Mouse (Mus musculus): ENCODE data around the gene Smyd5.

Smyd5 gene

GRCm38 (mm10) chr6:85431842-85432431, at the start of gene Smyd5:
Gene Smyd5 (plus strand): TSS chr6:85431989.
- in situ Hi-C loops (cut with MboI, MseI): no loop called here

GRCm38 (mm10) chr6:85382791-85383190, 49.0 kb upstream of the Smyd5 start:
- in situ Hi-C loops (cut with MboI, MseI): no loop called here

DNA sequence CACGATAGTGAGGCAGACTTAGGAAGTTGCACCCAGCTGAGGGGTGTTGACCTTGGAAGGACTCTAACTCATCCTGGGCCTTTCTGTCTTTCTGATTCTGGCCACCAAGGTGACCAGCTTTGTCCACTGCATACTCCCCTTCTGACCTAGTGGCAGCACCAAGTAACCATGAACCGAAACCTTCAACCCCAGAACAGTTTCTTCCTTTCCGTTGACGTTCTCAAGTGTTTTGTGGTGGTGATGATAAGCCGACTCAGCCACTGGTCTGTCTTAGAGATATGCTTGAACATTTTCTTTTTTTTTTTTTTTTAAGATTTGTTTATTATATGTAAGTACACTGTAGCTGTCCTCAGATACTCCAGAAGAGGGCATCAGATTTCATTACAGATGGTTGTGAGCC, 43.2 kb upstream of the Smyd5 start:
- in situ Hi-C loops (cut with MboI, MseI): loop anchor here (5.0 kb wide), 1 partner anchor 41 kb away; no protein-coding TSS in a partner anchor

DNA sequence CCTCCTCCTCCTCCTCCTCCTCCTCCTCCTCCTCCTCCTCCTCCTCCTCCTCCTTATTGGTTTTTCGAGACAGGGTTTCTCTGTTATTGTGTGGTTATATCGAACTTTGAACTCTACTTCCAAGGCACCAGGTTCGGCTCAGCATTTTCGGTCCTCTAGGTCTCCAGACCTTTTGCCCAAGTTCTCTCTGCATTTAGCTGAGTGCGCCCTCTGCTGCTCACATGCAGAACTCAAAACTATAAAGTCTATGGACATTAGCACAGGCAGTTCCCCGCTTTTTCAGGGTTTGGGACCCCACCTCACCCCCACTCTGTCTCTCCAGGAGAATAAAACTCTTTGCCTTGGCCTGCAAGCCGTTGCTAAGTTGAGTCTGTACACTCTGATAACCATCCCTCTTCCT, 40.0 kb upstream of the Smyd5 start:
- in situ Hi-C loops (cut with MboI, MseI): no loop called here

GRCm38 (mm10) chr6:85395360-85395759, 36.4 kb upstream of the Smyd5 start:
- in situ Hi-C loops (cut with MboI, MseI): no loop called here

GRCm38 (mm10) chr6:85397165-85397564, 34.6 kb upstream of the Smyd5 start:
- in situ Hi-C loops (cut with MboI, MseI): no loop called here

- in situ Hi-C loops (cut with MboI, MseI): loop anchor here in 1 of 2 experiments (10.0 kb wide), 1 partner anchor 865 kb away; no protein-coding TSS in a partner anchor
These were observed 32.1 kb upstream of the Smyd5 start for GRCm38 (mm10) chr6:85399715-85400114.

GRCm38 (mm10) chr6:85402613-85403012, 29.2 kb upstream of the Smyd5 start:
- in situ Hi-C loops (cut with MboI, MseI): loop anchor here in 1 of 2 experiments (10.0 kb wide), 1 partner anchor 868 kb away; no protein-coding TSS in a partner anchor

- in situ Hi-C loops (cut with MboI, MseI): loop anchor here in 1 of 2 experiments (10.0 kb wide), 1 partner anchor 868 kb away; no protein-coding TSS in a partner anchor
These were observed 28.8 kb upstream of the Smyd5 start for GRCm38 (mm10) chr6:85403039-85403438.

DNA sequence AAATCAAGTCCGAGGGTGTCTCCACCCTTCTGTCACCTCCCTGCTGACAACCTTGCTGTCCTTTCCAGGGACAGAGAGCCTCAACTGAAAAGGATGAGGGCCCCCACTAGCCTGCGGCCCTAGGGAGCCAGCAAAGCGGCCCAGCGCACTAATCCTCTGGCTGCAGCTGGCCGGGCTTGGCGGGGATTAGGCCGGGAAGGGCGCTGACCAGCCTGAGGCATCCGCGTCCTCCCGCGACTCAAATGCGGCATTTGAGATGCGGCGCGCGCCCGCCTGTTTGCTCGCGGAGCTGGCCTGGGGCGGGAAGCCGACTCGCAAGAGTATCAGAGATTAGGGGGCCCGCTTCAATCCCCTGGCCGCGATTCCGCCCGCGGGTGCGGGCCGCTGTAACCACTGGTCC, 22.8 kb upstream of the Smyd5 start:
- in situ Hi-C loops (cut with MboI, MseI): loop anchor here in 1 of 2 experiments (5.0 to 10.0 kb wide), 2 partner anchors 262 to 874 kb away; no protein-coding TSS in a partner anchor

DNA sequence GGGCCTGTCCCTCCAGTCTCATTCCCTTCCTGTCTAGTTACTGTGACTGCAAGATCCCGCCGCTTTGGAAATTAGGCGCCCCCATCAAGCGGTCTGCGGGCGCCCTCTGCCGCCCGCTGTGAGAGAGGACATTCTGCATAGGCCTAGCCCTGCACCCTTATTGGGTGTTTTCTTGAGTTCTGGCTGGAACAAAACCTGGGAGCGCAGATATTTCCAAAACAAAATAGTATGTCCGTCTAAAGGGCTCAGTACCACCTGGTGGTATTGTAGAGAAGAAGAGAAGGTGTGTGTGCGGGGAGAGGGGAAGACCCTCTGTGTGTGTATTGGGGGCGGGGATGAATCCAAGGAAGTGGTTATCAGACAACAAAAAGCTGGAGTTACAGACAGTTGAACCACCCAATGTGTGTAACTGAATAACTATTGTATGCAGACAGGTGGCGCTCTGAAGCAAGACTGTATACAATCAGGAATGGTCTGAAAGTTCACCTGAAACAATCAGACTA, 21.0 kb upstream of the Smyd5 start:
- in situ Hi-C loops (cut with MboI, MseI): no loop called here

DNA sequence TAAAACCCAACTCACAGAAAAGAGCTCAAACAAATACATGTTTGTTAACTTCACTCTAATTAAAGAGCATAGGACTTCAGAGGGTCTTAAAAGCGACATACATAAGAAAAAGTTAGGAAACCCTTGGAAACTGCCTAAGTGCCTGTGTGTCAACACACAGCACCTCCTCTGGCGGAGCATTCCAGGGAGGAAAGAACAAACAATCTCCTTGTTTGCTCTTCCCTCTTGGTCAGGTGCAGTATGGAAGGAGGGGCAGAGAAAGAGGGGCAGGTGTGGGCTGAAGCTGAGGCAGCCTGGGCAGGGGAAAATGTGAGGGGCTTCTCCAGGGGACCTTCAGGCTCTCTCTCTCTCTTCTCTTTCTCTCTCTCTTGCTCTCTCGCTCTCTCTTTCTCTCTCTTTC, 16.0 kb upstream of the Smyd5 start:
- in situ Hi-C loops (cut with MboI, MseI): no loop called here

DNA sequence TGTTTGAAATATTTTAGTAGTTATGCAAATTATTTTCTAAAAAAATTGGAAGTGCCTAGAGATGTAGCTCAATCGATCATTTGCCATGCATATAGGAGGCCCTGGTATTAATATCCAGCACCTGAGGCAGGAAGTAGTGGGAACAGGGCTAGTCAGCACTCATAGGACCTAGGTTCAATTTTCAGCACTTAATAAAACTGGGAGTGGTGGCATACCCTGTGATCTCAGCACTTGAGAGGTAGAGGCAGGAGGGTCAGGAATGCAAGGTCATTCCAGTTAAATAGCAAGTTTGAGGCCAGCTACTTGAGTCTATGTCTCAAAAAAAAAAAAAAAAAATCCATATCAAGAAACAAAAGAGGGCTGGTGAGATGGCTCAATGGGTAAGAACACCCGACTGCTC, 12.6 kb upstream of the Smyd5 start:
- in situ Hi-C loops (cut with MboI, MseI): no loop called here

- in situ Hi-C loops (cut with MboI, MseI): no loop called here
These were observed 7.9 kb upstream of the Smyd5 start, which contains the start of gene Noto for GRCm38 (mm10) chr6:85423836-85424379. Gene Noto (plus strand): TSS chr6:85423886.

DNA sequence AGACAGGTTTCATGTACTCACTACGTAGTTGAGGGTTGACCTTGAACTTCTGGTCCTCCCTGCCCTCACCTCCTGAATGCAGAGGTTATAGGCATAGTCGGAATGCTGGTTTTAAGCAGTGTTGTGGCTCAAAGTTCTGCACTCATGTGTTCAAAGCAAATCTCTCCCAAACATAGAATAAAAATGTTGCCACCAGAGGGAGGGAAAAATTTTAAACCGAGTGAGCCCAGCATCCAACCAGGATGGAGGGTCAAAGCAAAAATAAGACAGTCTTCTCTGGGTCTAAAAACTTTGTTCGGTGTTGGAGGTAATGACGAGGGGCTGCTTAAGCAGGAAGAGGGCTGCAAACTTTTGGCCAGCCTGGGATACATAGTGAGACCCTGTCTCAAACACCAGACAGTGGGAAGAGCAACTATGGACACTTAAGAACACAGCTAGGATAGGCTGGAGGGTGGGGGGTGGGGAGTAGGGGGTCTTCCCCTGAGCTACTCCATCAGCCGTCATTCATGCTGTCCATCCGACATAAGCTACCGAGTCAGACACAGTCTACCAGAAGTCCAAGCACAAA, 431 bp upstream of the Smyd5 start:
- in situ Hi-C loops (cut with MboI, MseI): no loop called here

GRCm38 (mm10) chr6:85433865-85434264, 2.1 kb downstream of the Smyd5 start:
- in situ Hi-C loops (cut with MboI, MseI): no loop called here

DNA sequence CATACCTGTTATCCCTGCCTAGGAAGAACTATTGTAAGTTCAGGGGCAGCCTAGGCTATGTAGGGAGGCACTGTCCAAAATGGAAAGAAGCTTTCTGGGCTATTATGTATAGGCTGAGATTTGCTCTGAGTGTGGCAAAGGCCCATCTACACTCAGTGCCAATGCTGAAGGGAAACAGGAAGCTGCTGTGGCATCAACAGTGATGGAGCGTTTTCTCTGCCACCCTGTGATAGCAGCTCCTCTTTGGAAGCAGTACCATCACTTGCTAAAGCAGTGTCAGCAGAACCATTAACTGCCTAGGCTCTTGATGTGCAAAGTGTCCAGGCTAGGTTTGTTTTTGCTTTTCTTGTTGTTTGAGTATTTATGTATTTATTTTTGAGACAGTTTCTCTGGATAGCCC, 4.4 kb downstream of the Smyd5 start:
- in situ Hi-C loops (cut with MboI, MseI): no loop called here

GRCm38 (mm10) chr6:85436631-85437030, 4.8 kb downstream of the Smyd5 start:
- in situ Hi-C loops (cut with MboI, MseI): no loop called here

DNA sequence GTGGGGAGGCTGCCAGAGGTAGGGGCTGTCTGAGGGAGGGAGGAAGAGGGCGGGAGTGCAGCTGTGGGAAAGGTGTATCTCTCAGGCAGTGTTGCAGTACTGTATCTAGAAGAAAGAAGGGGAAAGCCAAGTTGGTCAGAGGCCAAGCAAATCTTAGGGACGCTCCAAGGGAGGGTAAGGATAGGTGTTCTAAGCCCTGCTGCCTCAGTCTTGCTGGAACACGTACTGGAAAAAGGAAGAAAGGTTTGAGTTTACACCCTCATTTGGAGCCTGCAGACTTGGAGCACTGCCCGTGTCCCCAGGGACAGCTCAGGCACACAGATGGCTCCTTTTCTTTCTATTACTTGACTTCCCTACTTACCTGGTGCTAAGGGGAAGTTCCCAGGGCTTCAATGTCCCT, 9.4 kb downstream of the Smyd5 start:
- in situ Hi-C loops (cut with MboI, MseI): loop anchor here in 1 of 2 experiments (10.0 kb wide), 1 partner anchor 494 kb away; no protein-coding TSS in a partner anchor

DNA sequence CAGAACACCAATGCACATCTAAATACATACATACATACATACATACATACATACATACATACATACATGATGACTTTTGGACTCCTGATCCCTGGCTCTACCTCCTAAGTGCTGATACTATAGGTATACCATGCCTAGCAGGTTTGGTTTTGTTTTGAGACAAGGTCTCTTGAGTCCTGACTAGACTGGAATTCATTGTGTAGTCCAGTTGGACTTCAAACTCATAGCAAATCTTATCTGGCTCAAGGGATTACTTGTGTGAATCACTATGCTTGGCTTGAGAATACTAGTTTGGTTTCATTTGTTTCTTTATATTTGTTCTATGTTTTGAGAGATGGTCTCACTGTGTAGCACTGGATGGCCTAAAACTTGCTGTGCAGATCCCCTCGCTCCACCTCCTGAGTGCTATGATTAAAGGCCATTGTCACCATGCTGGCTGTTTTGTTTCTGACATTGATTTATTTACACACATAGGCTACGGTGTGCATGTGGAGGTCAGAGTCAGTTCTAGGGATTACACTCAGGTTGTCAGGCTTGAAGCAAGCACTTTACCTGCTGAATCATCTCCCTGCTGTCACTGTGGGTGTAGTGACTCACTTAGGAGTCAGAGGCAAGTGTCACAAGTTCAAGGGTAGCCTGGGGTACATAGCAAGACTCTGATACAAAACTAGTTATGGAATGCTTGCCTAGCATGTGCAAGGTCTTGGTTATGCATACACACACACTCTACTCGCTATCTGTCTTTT, 11.9 kb downstream of the Smyd5 start:
- in situ Hi-C loops (cut with MboI, MseI): loop anchor here in 1 of 2 experiments (10.0 kb wide), 1 partner anchor 491 kb away; no protein-coding TSS in a partner anchor

- in situ Hi-C loops (cut with MboI, MseI): loop anchor here in 1 of 2 experiments (10.0 kb wide), 1 partner anchor 490 kb away; no protein-coding TSS in a partner anchor
These were observed 12.6 kb downstream of the Smyd5 start for GRCm38 (mm10) chr6:85444266-85444965.

Measured in T-helper 17 cell (primary cell).